Mouse (Mus musculus) midbrain, embryonic 11.5 days (tissue): ENCODE measurements around the gene Samd4b. TPM values are rescaled to one million over a fixed set of nuclear protein-coding genes. Genes with fewer than 3 reads are reported as not detected.
A peak's percentile ranks its signal among the peaks of the same experiment; 100 is the strongest.

Experiments
- ATAC-seq: fragments of 200-750 bp; cut with Nextera tagmentation; 2 replicates; pipeline ENCODE4 v1.8.0; 2017; ENCODE audit warnings: moderate TSS enrichment, moderate library complexity; ENCODE audit not compliant: low FRiP score
- DNase-seq: peaks from one replicate; pipeline ENCODE4 v3.0.0; 2015; ENCODE audit warnings: low spot score; ENCODE audit errors: missing footprints
- H3K27ac ChIP-seq: fragments of 300-500 bp; sonication (generic); 2 replicates; pipeline ENCODE4 v1.5.1; 2014; ENCODE audit warnings: low read depth, low read length
- H3K27me3 ChIP-seq: fragments of 300-500 bp; sonication (generic); 2 replicates; pipeline ENCODE4 v1.6.1; 2014; ENCODE audit warnings: mild to moderate bottlenecking, low read length, moderate library complexity, mixed read lengths; ENCODE audit not compliant: control insufficient read depth, insufficient read depth
- H3K36me3 ChIP-seq: fragments of 300-500 bp; sonication (generic); 2 replicates; pipeline ENCODE4 v1.6.1; 2014; ENCODE audit warnings: mild to moderate bottlenecking, low read length, moderate library complexity, mixed read lengths; ENCODE audit not compliant: control insufficient read depth, insufficient read depth
- H3K4me1 ChIP-seq: fragments of 300-500 bp; sonication (generic); 2 replicates; pipeline ENCODE4 v1.6.1; 2014; ENCODE audit warnings: low read length; ENCODE audit not compliant: control insufficient read depth, insufficient read depth
- H3K4me2 ChIP-seq: fragments of 300-500 bp; sonication (generic); 2 replicates; pipeline ENCODE4 v1.6.1; 2014; ENCODE audit warnings: mild to moderate bottlenecking, moderate library complexity
- H3K4me3 ChIP-seq: fragments of 300-500 bp; sonication (generic); 2 replicates; pipeline ENCODE4 v1.5.1; 2014; ENCODE audit warnings: low read depth, low read length
- H3K9ac ChIP-seq: fragments of 300-500 bp; sonication (generic); 2 replicates; pipeline ENCODE4 v1.6.1; 2014; ENCODE audit warnings: low read length
- H3K9me3 ChIP-seq: fragments of 300-500 bp; sonication (generic); 2 replicates; pipeline ENCODE4 v1.6.1; 2016; ENCODE audit warnings: low read length; ENCODE audit not compliant: control insufficient read depth
- WGBS: fragments of 180-500 bp; shearing (Covaris S2); extraction: QIAGEN DNeasy Blood & Tissue Kit; methylation state at CpG from one replicate; pipeline ENCODE4 v1.1.7; 2014; 5-methylcytosine and 5-hydroxymethylcytosine counted together
- polyA plus RNA-seq: library from polyadenylated mRNA; unstranded; fragments of >200 nt; fragmentation: Nextera tagmentation; extraction: Ambion mirVana; gene quantifications from 2 replicates; pipeline ENCODE4 v1.2.1, GENCODE M21; 2014

Gene Samd4b
- polyA plus RNA-seq, 1 experiment from 2014 or later = 27.8 TPM

GRCm38 (mm10) chr7:28441776-28442485 lies 156.0 kb downstream of the Samd4b start:
- no peak overlapping the region; the same call in 1 of the 2 replicates for H3K27ac ChIP-seq
- no peaks in the 10 kb centered on the region for H3K9me3 ChIP-seq
- DNase-seq = no peak
- H3K4me1 ChIP-seq = peaks cover 3% of the 10 kb centered on the region; the same call in 1 of the 2 replicates
- no peak overlapping the region for H3K9ac ChIP-seq
- no peaks in the 10 kb centered on the region for H3K36me3 ChIP-seq
- 86% methylated on average over 12 of the region's 14 CpGs for WGBS
- H3K4me2 ChIP-seq = no peak overlapping the region
- ATAC-seq = no peak
- peaks cover 4% of the 10 kb centered on the region; the same call in 1 of the 2 replicates for H3K27me3 ChIP-seq
- H3K4me3 ChIP-seq = no peak overlapping the region

GRCm38 (mm10) chr7:28440739-28441138 lies 157.2 kb downstream of the Samd4b start:
- WGBS = 56% methylated on average over 2 of the region's 2 CpGs
- no peak overlapping the region for H3K9ac ChIP-seq
- H3K4me1 ChIP-seq = peaks cover 3% of the 10 kb centered on the region; the same call in 1 of the 2 replicates
- peaks cover 2% of the 10 kb centered on the region; the same call in 1 of the 2 replicates for H3K27me3 ChIP-seq
- H3K4me3 ChIP-seq = no peak overlapping the region
- no peak overlapping the region for H3K27ac ChIP-seq
- peak; percentile 81 for DNase-seq
- no peak overlapping the region for H3K4me2 ChIP-seq
- ATAC-seq = no peak
- H3K9me3 ChIP-seq = no peaks in the 10 kb centered on the region
- no peaks in the 10 kb centered on the region for H3K36me3 ChIP-seq

GRCm38 (mm10) chr7:28438771-28439170 lies 159.2 kb downstream of the Samd4b start:
- Histone ChIP-seq H3K27me3 (no peaks in the 10 kb centered on the region), H3K9ac (no peak overlapping the region), H3K36me3 (no peaks in the 10 kb centered on the region), H3K4me3 (no peak overlapping the region), H3K4me1 (peaks cover 14% of the 10 kb centered on the region), H3K9me3 (no peaks in the 10 kb centered on the region), H3K27ac (no peak overlapping the region), H3K4me2 (no peak overlapping the region)
- 80% methylated on average over 2 of the region's 2 CpGs for WGBS
- no peak for ATAC-seq
- DNase-seq = peak; percentile 51

GRCm38 (mm10) chr7:28437964-28438363 lies 160.0 kb downstream of the Samd4b start:
- no peak overlapping the region for H3K4me3 ChIP-seq
- H3K9me3 ChIP-seq = no peaks in the 10 kb centered on the region
- H3K4me2 ChIP-seq = no peak overlapping the region
- H3K36me3 ChIP-seq = no peaks in the 10 kb centered on the region
- peaks cover 17% of the 10 kb centered on the region for H3K4me1 ChIP-seq
- ATAC-seq (no peak), DNase-seq (peak; percentile 75)
- no peaks in the 10 kb centered on the region for H3K27me3 ChIP-seq
- H3K27ac ChIP-seq = no peak overlapping the region
- H3K9ac ChIP-seq = no peak overlapping the region

- peak; percentile 17 for ATAC-seq
- Histone ChIP-seq H3K27ac (no peak within 1 kb of the TSS), H3K4me3 (peak within 1 kb of the TSS; percentile 92), H3K4me2 (peak within 1 kb of the TSS; percentile 47), H3K27me3 (no peaks in the 10 kb centered on the region), H3K36me3 (no peaks in the 10 kb centered on the region), H3K9me3 (no peaks in the 10 kb centered on the region), H3K4me1 (peaks cover 17% of the 10 kb centered on the region), H3K9ac (peak within 1 kb of the TSS; percentile 51)
- WGBS = 2% methylated on average over 16 of the region's 16 CpGs
- peak; percentile 98 for DNase-seq
Measured at GRCm38 (mm10) chr7:28436932-28437570, 160.9 kb downstream of the Samd4b start, which contains the start of gene Gmfg. TSS of gene Gmfg (plus strand) at chr7:28437447.

GRCm38 (mm10) chr7:28436271-28436904 lies 161.6 kb downstream of the Samd4b start:
- 0% methylated on average over 54 of the region's 64 CpGs for WGBS
- H3K4me3 ChIP-seq = peak overlapping the region; percentile 92
- peak; percentile 99 for ATAC-seq

GRCm38 (mm10) chr7:28435660-28436259 lies 162.2 kb downstream of the Samd4b start:
- H3K4me1 ChIP-seq = peaks cover 17% of the 10 kb centered on the region
- H3K27me3 ChIP-seq = no peaks in the 10 kb centered on the region
- H3K4me2 ChIP-seq = peak overlapping the region; percentile 83
- peak; percentile 92 for DNase-seq
- ATAC-seq = peak; percentile 66
- no peaks in the 10 kb centered on the region for H3K9me3 ChIP-seq
- 0% methylated on average over 22 of the region's 70 CpGs for WGBS
- H3K27ac ChIP-seq = no peak overlapping the region
- H3K4me3 ChIP-seq = peak overlapping the region; percentile 92
- H3K36me3 ChIP-seq = no peaks in the 10 kb centered on the region
- H3K9ac ChIP-seq = peak overlapping the region; percentile 94

More at GRCm38 (mm10) chr7:28436271-28436904, 161.6 kb downstream of the Samd4b start:
- peak overlapping the region; percentile 94 for H3K9ac ChIP-seq
- H3K27me3 ChIP-seq = no peaks in the 10 kb centered on the region
- H3K4me2 ChIP-seq = peak overlapping the region; percentile 83
- no peaks in the 10 kb centered on the region for H3K9me3 ChIP-seq
- peaks cover 17% of the 10 kb centered on the region for H3K4me1 ChIP-seq
- H3K27ac ChIP-seq = no peak overlapping the region
- peak; percentile 100 for DNase-seq
- no peaks in the 10 kb centered on the region for H3K36me3 ChIP-seq

GRCm38 (mm10) chr7:28432252-28432651 lies 165.7 kb downstream of the Samd4b start:
- Histone ChIP-seq H3K36me3 (no peaks in the 10 kb centered on the region), H3K9ac (no peak overlapping the region), H3K27ac (no peak overlapping the region), H3K4me1 (peaks cover 14% of the 10 kb centered on the region), H3K9me3 (no peaks in the 10 kb centered on the region), H3K27me3 (no peaks in the 10 kb centered on the region), H3K4me3 (no peak overlapping the region), H3K4me2 (no peak overlapping the region)
- no peak for DNase-seq
- 94% methylated on average over 2 of the region's 2 CpGs for WGBS
- no peak for ATAC-seq
